Mouse (Mus musculus) intestine, embryonic 14.5 days (tissue): ENCODE results near the gene Rnaseh2c. TPM values are rescaled to one million over a fixed set of nuclear protein-coding genes. Genes with fewer than 3 reads are reported as not detected.

ENCODE experiments used
- ATAC-seq: fragments of 200-750 bp; cut with Nextera tagmentation; replicated peaks from 2 replicates; pipeline ENCODE4 v1.8.0; 2017; ENCODE audit warnings: low read depth, moderate number of reproducible peaks, moderate TSS enrichment, moderate library complexity; ENCODE audit not compliant: low FRiP score, low TSS enrichment
- DNase-seq: peaks from one replicate; pipeline ENCODE4 v3.0.0-alpha.2; 2018; ENCODE audit warnings: low spot score
- H3K27ac ChIP-seq: fragments of 300-500 bp; sonication (generic); 2 replicates; pipeline ENCODE4 v1.5.1; 2014; ENCODE audit warnings: low read depth, mild to moderate bottlenecking, control low read depth
- H3K27me3 ChIP-seq: fragments of 300-500 bp; sonication (generic); replicated peaks from 2 replicates; pipeline ENCODE4 v1.6.1; 2014; ENCODE audit warnings: low read length, control low read depth; ENCODE audit not compliant: control insufficient read depth, insufficient read depth
- H3K36me3 ChIP-seq: fragments of 300-500 bp; sonication (generic); 2 replicates; pipeline ENCODE4 v1.6.1; 2014; ENCODE audit warnings: low read length, control low read depth; ENCODE audit not compliant: control insufficient read depth, insufficient read depth
- H3K4me1 ChIP-seq: fragments of 300-500 bp; sonication (generic); replicated peaks from 2 replicates; pipeline ENCODE4 v1.6.1; 2014; ENCODE audit warnings: low read length, control low read depth, mixed read lengths; ENCODE audit not compliant: control insufficient read depth, insufficient read depth
- H3K4me2 ChIP-seq: fragments of 300-500 bp; sonication (generic); 2 replicates; pipeline ENCODE4 v1.6.1; 2014; ENCODE audit warnings: low read length
- H3K4me3 ChIP-seq: fragments of 300-500 bp; sonication (generic); 2 replicates; pipeline ENCODE4 v1.5.1; 2014; ENCODE audit warnings: low read depth, low read length, control low read depth, mixed read lengths
- H3K9ac ChIP-seq: fragments of 300-500 bp; sonication (generic); 2 replicates; pipeline ENCODE4 v1.6.1; 2014; ENCODE audit warnings: mild to moderate bottlenecking, low read length
- H3K9me3 ChIP-seq: fragments of 300-500 bp; sonication (generic); 2 replicates; pipeline ENCODE4 v1.6.1; 2016; ENCODE audit warnings: low read length, control low read depth; ENCODE audit not compliant: control insufficient read depth
- WGBS: fragments of 180-500 bp; shearing (Covaris S2); extraction: QIAGEN DNeasy Blood & Tissue Kit; methylation state at CpG from one replicate; pipeline ENCODE4 v1.1.7; 2014; 5-methylcytosine and 5-hydroxymethylcytosine counted together
- polyA plus RNA-seq: library from polyadenylated mRNA; unstranded; fragments of >200 nt; fragmentation: Nextera tagmentation; extraction: Ambion mirVana; gene quantifications from 2 replicates; pipeline ENCODE4 v1.2.1, GENCODE M21; 2014

Gene Rnaseh2c
- polyA plus RNA-seq, 1 experiment from 2014 or later = 131 TPM

DNA sequence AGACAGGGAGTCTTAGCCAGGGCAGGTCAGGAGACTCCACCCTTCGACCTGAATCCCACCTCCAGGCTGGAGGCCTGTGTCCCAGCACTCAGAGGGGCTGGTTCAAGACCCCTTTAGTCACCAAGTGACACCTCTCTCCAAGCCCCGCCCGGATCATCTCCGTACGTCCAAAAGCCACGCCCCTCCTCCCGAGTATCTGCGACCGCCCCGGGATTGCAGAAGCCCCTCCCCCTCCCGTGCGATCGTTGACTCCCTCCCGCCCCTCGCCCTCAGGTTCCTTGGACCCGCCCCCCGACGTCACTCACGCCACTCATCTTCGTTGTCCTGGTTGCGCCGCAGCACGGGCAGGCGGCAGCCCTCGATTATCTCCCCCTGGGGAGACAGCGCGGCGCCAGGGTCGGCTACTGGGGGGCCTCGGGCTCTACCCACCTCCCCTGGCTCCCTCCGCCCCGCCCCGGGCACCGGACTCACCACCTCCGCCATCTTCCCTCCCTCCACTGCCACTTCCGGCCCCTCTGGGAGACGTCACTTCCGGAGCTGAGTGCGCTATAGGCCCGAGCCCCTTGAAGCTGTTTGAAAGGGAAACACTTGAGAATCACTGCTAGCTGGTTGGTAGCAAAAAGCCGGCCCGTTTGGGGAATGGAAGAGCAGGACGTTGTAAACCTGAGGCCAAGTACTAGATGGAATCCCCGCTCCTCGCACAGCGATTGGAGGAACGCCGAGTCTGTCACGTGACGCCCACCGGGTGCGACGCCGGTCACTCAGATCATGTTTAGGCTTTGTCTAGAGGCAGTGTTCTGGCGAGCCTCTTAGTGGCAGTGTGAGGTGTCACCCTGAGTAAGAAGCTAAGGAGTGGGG lies 8.1 kb downstream of the Rnaseh2c start, which contains the start of gene Kat5:
Kat5 (minus strand) TSS at position 691 of the 858 bp plus-strand sequence.
- H3K4me2 ChIP-seq = peak within 1 kb of the TSS; percentile 68
- no peaks in the 10 kb centered on the region for H3K9me3 ChIP-seq
- H3K36me3 ChIP-seq = peaks cover 42% of the 10 kb centered on the region
- H3K27ac ChIP-seq = peak within 1 kb of the TSS; percentile 99
- H3K4me3 ChIP-seq = peak within 1 kb of the TSS; percentile 68
- DNase-seq (peak; percentile 99), ATAC-seq (peak; percentile 92)
- H3K27me3 ChIP-seq = no peaks in the 10 kb centered on the region
- H3K9ac ChIP-seq = peak within 1 kb of the TSS; percentile 85
- 1% methylated on average over 48 of the region's 55 CpGs for WGBS
- H3K4me1 ChIP-seq = peaks cover 13% of the 10 kb centered on the region

DNA sequence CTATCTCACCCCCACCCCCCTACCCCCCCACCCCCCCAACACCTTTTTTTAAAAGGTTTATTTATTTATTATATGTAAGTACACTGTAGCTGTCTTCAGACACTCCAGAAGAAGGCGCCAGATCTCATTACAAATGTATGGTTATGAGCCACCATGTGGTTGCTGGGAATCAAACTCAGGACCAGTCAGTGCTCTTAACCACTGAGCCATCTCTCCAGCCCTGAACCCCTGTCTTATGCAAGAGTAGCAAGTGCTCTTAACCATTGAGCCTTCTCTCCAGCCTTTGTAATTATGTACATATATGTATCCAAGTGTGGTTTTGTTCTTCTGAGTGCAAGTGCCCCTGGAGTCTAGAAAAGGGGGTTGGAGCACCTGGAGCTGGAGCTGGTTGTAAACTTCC lies 10.3 kb downstream of the Rnaseh2c start:
- DNase-seq (no peak), ATAC-seq (no peak)
- WGBS = 91% methylated on average over 1 of the region's 1 CpGs

DNA sequence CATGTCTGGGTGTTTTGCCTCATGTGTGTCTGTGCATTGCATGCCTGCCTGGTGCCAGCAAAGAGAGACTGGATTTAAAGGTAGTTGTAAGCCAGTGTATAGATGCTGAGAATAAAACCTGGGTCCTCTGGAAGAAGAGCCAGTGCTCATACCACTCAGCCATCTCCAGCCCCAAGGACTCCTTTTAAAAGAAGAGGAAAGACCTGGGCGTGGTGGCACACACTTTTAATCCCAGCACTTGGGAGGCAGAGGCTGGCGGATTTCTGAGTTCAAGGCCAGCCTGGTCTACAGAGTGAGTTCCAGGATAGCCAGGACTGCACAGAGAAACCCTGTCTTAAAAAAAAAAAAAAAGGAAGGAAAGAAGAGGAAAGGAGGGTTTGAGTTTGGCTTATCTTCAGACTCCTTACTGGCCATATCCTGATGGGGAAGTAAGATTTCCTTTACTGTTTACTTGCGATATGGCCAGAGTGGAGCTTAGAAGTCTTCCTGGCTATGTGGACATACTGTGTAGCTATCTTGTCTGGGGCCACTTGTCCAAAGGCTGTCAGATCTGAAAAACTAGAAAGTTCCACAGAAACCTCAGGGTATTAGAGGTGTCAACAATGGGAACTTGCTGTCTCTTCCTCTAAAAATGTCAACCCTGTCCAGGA lies 11.2 kb downstream of the Rnaseh2c start:
- ATAC-seq (no peak), DNase-seq (no peak)
- H3K9me3 ChIP-seq = no peaks in the 10 kb centered on the region
- no peak overlapping the region for H3K27ac ChIP-seq
- H3K36me3 ChIP-seq = peaks cover 11% of the 10 kb centered on the region
- no peak overlapping the region for H3K4me2 ChIP-seq
- H3K4me1 ChIP-seq = peaks cover 13% of the 10 kb centered on the region
- no peak overlapping the region for H3K9ac ChIP-seq
- H3K4me3 ChIP-seq = no peak overlapping the region
- WGBS = 74% methylated on average over 3 of the region's 3 CpGs
- no peaks in the 10 kb centered on the region for H3K27me3 ChIP-seq

More for the DNA sequence above, 10.3 kb downstream of the Rnaseh2c start:
- no peak overlapping the region for H3K4me2 ChIP-seq
- no peak overlapping the region for H3K9ac ChIP-seq
- peaks cover 13% of the 10 kb centered on the region for H3K4me1 ChIP-seq
- H3K27me3 ChIP-seq = no peaks in the 10 kb centered on the region
- H3K4me3 ChIP-seq = no peak overlapping the region
- H3K36me3 ChIP-seq = peaks cover 20% of the 10 kb centered on the region
- H3K9me3 ChIP-seq = no peaks in the 10 kb centered on the region
- H3K27ac ChIP-seq = no peak overlapping the region

- H3K9ac ChIP-seq = no peak overlapping the region
- no peaks in the 10 kb centered on the region for H3K36me3 ChIP-seq
- H3K9me3 ChIP-seq = no peaks in the 10 kb centered on the region
- no peak overlapping the region for H3K4me2 ChIP-seq
- H3K4me1 ChIP-seq = peaks cover 5% of the 10 kb centered on the region
- DNase-seq (no peak), ATAC-seq (no peak)
- H3K4me3 ChIP-seq = no peak overlapping the region
- no peaks in the 10 kb centered on the region for H3K27me3 ChIP-seq
- WGBS = 55% methylated on average over 2 of the region's 2 CpGs
- no peak overlapping the region for H3K27ac ChIP-seq
Measured at GRCm38 (mm10) chr19:5614953-5615352, 13.3 kb downstream of the Rnaseh2c start.

- Histone ChIP-seq H3K27me3 (no peaks in the 10 kb centered on the region), H3K4me3 (no peak overlapping the region), H3K27ac (no peak overlapping the region), H3K36me3 (no peaks in the 10 kb centered on the region), H3K9ac (no peak overlapping the region), H3K4me2 (no peak overlapping the region), H3K4me1 (no peaks in the 10 kb centered on the region), H3K9me3 (no peaks in the 10 kb centered on the region)
- 87% methylated on average over 4 of the region's 4 CpGs for WGBS
- ATAC-seq = no peak
- DNase-seq = no peak
Measured at GRCm38 (mm10) chr19:5620007-5620406, 18.3 kb downstream of the Rnaseh2c start.

- no peak for DNase-seq
- H3K27me3 ChIP-seq = no peaks in the 10 kb centered on the region
- no peaks in the 10 kb centered on the region for H3K9me3 ChIP-seq
- H3K4me2 ChIP-seq = no peak overlapping the region
- no peaks in the 10 kb centered on the region for H3K4me1 ChIP-seq
- H3K36me3 ChIP-seq = no peaks in the 10 kb centered on the region
- no peak for ATAC-seq
- no peak overlapping the region for H3K4me3 ChIP-seq
- no peak overlapping the region for H3K9ac ChIP-seq
- no peak overlapping the region for H3K27ac ChIP-seq
- WGBS = 77% methylated on average over 5 of the region's 5 CpGs
Measured at GRCm38 (mm10) chr19:5621884-5622283, 20.2 kb downstream of the Rnaseh2c start.

DNA sequence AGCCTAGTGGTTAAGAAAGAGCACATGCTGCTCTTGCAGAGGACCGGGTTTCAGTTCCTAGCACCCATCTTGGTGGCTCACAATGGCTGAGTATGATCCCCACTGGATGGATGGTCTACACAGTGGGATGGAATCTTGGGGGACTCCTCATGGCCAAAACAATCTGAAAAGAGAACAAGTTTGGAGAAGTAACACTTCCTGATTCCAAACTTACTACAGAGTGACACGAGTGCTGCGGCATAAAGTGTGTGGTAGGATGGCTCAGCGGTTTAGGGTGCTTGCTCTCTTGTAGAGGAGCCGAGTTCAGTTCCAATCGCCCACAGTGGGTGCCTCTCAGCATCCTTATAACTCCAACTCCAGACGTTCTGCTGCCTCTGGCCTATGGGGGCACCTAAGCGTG lies 23.6 kb downstream of the Rnaseh2c start:
- Histone ChIP-seq H3K4me2 (no peak overlapping the region), H3K27me3 (no peaks in the 10 kb centered on the region), H3K36me3 (no peaks in the 10 kb centered on the region), H3K4me3 (no peak overlapping the region), H3K9me3 (no peaks in the 10 kb centered on the region), H3K4me1 (no peaks in the 10 kb centered on the region), H3K9ac (no peak overlapping the region), H3K27ac (no peak overlapping the region)
- no peak for ATAC-seq
- 87% methylated on average over 8 of the region's 8 CpGs for WGBS
- DNase-seq = no peak

- H3K36me3 ChIP-seq = no peaks in the 10 kb centered on the region
- no peak for DNase-seq
- no peaks in the 10 kb centered on the region for H3K4me1 ChIP-seq
- H3K4me3 ChIP-seq = no peak overlapping the region
- no peak overlapping the region for H3K4me2 ChIP-seq
- H3K27me3 ChIP-seq = no peaks in the 10 kb centered on the region
- no peaks in the 10 kb centered on the region for H3K9me3 ChIP-seq
- no peak overlapping the region for H3K27ac ChIP-seq
- ATAC-seq = no peak
- no peak overlapping the region for H3K9ac ChIP-seq
Measured at GRCm38 (mm10) chr19:5629907-5630306, 28.2 kb downstream of the Rnaseh2c start.
